Mouse (Mus musculus): Measurements from ENCODE around the gene Gm36176.

The Gm36176 gene

DNA sequence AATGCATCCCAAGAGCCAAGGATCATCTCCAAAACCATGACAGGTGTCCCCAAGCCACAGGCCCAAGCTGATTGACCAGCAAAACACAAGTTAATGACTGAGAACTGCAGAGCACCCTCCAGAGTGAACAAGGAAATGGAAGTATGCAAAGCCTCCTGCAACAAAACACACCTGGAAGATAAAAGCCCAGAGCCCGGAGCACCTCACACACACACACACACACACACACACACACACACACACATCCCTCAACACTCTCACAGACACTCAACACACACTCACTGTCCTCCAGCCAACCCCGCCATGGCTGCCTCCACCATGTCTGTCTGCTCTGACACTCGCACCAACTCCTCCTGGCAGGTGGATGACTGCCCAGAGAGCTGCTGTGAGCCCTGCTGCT is at the start of gene Gm36176:
Gene Gm36176 (plus strand): TSS at position 301 of the 400 bp plus-strand sequence.
- no peak for DNase-seq

DNA sequence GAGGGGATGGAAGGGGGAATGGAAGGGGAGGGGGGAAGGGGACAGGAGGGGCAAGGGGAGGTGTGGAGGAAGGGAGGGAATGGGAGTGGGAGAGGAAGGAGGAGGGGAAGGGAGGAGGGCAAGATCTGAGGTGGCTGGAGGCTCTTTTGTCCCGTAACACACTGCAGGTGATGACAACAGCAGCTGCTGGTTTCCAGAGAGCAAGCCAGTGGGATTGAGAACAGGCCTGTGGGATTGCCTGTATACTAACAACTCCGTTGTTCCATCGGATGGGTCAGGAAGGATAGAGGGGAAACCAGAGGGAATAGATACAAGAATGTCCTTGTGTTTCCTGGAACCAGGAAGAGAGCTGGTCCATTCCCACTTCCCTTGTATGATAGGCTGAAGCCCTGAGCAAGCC is 48.9 kb upstream of the Gm36176 start:
- no peak for DNase-seq

DNA sequence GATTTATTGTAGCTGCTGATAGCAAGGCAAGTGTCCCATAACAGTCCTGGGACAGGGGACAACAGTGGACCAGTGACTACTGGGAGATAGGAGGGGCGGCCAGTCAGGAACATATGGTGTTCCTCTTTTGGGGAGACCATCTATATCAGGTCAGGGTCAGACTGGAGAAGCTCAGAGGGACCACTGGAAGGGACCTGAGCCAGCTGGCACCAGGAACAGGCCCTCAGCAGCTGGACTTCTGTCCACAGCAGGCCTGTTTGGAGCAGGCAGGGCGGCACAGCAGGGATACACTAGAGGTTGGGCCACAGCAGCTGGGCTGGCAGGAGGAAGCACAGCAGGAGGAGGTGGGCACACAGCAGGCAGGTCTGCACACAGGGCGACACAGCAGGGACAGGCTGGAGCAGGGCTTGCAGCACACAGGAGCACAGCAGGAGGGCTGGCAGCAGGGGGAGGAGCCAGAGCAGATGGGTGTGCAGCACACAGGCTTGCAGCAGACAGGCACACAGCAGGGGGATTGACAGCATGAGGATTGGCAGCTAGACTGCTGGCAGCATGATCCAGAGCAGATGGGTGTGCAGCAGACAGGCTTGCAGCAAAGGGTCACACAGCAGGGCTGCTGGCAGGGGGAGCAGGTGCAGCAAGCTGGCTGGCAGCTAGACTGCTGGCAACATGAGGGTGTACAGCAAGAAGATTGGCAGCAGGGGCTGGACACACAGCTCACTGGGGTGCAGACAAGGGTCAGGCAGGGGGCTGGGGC is 48.3 kb upstream of the Gm36176 start:
- peak in 1 of 2 experiments; percentile 52 for DNase-seq

DNA sequence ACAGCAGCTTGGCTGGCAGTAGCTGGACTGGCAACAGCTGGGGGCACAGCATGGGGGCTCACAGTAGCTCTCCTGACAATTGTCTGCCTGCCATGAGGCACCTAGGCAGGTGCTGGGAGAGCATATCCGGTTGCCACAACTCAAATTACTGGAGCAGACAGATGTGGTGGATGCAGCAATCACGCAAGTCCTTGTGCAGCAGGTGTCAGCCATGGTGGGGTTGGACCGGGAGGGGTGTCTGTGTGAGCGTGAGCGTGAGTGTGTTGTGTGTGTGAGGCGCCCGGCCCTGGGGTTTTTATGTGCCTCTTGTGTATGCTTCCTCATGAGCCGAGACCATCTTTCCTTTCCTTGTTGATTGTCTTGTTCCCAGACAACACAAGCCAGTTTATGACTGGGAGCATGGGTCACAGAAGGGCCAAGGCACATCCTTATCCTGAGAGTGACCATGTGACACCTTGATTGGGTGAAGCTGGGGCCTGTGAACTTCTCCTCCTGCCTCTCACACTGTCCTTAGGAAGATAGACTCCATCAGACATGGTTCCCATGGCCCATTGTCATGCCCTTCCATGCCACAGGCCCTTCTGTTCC is 47.6 kb upstream of the Gm36176 start, which contains the start of gene Gm19668:
Gene Gm19668 (minus strand): TSS at position 213 of the 588 bp plus-strand sequence.
- DNase-seq, result no peak

DNA sequence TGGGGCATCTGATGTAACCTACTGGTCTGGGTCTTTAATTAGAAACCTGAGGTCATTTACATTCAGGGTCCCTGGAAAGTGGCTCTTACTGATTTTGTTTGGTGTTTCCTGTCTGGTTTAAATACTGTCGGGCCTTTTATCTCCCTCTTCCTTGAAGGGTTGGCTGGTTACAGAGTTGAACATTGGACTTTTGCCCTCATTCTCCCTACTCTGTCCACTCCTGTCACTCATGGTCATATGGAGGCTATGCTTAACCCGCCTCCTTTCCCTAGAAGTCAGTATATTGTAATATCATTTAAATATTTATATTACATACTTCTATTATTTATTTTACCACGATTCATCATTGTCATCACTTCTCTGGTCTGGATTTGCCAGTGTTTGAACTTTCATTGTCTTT is 42.5 kb upstream of the Gm36176 start:
- DNase-seq, result no peak

DNA sequence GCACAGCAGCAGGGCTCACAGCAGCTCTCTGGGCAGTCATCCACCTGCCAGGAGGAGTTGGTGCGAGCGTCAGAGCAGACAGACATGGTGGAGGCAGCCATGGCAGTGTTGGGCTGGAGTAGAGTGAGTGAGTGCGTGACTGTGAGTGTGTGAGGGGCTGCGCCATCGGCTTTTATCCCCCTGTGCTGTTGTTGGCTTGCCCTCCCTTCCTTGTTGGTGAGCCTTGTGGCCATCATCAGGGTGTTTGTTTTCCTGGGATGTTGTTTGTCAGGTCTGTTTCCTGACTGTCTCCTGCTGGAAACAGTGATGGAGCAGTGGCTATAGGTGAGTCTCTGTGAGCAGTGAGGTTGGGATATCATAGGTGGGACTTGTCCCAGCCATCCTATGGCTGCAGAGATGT is 34.9 kb upstream of the Gm36176 start, which contains the start of gene Gm9507:
Gene Gm9507 (minus strand): TSS at position 101 of the 400 bp plus-strand sequence.
- no peak for DNase-seq

DNA sequence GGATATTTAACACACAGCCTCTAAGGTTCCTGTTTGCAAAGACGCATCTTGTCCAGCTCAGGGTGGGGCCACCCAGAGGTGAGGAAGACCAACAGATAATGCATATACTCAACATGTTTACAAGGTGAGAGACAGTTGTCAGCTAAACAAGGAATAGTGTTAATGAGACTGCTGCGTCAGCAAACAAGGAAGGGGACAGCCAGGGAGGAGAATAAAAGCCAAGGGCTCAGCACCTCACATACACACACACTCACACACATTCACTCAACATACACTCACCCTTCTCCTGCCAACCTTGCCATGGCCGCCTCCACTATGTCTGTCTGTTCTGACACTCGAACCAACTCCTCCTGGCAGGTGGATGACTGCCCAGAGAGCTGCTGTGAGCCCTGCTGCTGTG is 32.2 kb upstream of the Gm36176 start, which contains the start of gene Gm2696:
Gene Gm2696 (plus strand): TSS at position 301 of the 400 bp plus-strand sequence.
- DNase-seq, result no peak

DNA sequence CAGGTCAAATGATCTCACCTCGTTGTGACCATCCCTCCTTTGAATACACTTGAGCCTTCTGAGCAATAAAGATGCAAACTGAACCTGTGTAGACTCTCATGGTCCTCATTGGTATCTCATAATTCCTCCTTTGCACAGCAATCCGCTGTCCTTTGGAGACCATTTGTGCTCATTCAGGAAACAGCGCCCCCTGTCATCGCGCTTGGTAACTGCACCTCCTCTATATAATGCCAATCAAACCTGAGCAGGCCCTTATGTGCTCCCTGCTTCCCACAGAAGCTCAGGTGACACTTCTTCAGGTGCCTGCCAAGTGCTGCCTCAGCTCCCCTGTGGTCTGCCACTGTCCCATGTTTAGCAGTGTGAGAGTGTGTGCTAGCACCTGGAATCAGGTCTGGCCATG is 31.1 kb upstream of the Gm36176 start:
- DNase-seq, result peak in 1 of 2 experiments; percentile 34

DNA sequence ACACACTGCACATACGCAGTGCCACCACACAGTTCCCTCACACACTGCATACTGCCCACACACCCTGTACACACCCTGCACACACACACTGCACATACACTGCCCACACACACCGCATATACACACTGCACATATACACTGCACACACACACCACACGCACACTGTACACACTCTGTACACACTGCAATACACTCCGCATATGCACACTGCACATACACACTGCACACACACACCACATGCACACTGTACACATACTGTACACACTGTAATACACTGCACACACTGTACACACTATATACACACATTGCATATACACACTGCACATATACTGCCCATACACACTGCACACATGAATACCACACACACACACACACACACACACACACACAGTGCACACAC is 28.1 kb upstream of the Gm36176 start:
- DNase-seq, result no peak

DNA sequence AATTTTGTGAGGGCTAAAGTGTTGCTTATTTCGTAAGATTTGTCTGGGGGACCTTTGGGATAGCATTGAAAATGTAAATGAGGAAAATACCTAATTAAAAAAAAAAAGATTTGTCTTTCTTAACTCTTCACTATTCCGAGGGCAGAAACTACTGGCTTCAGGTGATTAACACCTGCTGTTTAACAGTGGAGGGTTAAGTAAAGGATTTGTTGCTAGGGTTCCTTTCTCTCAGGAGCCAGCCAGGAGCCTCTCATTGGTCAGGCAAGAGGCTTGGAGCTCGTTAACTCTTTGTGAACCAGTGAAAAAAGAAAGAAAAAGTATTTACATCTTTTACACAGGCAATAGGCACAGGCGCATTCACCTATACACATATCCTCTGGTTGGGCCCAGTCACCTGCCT is 27.4 kb upstream of the Gm36176 start:
- no peak for DNase-seq

DNA sequence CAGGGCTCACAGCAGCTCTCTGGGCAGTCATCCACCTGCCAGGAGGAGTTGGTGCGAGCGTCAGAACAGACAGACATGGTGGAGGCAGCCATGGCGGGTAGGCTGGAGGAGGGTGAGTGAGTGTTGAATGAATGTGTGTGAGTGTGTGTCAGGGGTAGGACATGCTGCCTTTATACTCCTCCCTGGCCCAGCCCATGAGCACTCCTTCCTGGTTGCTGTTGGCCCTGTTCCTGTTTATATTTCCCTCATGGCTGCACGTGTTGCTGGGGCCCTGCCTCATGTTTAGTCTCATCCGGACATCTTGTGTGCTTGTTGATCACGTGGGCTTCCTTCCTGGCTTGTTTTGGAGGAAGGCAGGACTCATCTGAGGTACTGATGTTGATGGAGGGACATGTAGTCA is 19.7 kb upstream of the Gm36176 start, which contains the start of gene Krtap10-4:
Gene Krtap10-4 (minus strand): TSS at position 145 of the 400 bp plus-strand sequence.
- peak; percentile 8 to 45 for DNase-seq

DNA sequence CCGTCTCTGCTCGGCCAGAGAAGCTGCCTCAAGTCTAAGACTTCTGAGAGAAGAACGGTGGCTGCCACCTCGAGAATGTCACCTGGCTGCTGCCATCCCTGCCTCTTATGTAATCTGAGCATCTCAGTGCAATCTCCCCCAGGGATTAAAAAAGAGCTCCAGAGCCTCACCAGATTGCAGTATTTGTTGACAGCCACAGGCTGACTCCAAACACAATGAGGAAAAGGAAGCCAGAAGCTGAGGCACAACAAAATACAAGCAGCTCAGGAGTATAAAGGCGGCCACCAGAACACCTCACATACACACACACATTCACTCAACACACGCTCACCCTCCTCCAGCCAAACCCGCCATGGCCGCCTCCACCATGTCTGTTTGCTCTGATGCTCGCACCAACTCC is 11.0 kb upstream of the Gm36176 start, which contains the start of gene Krtap10-10:
Gene Krtap10-10 (plus strand): TSS at position 301 of the 400 bp plus-strand sequence.
- DNase-seq, result no peak

DNA sequence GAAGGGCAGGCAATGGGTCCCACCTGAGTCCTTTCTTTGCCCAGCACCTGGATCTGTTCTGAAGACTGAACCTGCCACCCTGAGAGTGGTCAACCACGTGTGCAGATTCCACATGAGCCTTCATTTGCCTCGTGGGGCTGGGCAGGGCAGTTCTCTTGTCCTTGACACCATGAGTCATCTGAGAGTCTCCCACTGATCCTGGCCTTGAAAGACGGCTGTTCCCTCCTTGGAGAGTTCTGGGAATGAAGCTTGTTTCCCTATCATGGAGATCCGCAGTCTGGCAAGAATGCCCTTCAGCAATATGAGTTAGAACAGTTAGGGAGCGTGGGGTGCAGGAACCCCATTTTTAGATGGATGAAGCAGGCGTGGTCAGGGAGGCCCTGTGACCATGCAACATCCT is 7.6 kb upstream of the Gm36176 start:
- DNase-seq, result no peak

DNA sequence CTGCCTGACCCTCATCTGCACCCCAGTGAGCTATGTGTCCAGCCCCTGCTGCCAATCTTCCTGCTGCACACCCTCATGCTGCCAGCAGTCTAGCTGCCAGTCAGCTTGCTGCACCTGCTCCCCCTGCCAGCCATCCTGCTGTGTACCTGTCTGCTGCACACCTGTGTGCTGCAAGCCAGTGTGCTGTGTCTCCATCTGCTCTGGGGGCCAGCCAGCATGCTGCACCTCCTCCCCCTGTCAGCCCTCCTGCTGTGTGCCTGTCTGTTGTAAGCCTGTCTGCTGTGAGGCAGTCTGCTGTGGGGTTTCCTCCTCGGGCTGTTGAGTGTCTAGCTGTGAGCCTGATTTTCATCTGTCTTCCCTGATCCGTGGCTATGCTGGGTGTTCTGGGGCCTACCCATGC is 358 bp downstream of the Gm36176 start:
- DNase-seq, result no peak

DNA sequence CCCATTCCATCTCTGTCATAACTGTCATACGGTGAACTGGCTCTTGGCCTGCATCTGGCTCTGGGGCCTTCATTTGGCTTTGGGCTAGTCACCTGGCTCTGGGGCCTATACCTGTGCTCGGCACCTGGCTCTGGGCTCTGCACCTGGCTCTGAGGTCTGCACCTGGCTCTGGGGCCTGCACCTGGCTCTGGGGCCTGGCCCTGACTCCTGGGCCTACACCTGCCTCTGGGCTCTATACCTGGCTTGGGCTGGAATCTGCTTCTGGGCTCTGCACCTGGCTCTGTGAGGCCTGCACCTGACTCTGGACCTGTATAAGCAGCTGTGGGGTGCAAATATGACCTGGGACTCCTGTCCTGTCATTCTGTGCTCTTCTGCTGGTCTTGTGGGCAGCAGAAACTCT is 935 bp downstream of the Gm36176 start:
- DNase-seq, result no peak

DNA sequence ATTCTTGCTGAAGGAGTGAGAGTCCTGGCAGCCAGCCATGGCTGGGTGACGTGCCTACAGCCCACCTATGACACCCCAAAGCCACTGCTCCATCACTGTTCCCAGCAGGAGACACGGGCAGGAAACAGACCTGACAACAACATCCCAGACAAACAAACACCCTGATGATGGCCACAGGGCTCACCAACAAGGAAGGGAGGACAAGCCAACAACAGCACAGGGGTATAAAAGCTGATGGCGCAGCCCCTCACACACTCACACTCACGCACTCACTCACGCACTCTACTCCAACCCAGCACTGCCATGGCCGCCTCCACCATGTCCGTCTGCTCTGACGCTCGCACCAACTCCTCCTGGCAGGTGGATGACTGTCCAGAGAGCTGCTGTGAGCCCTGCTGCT is 6.0 kb downstream of the Gm36176 start, which contains the start of gene Gm10318:
Gene Gm10318 (plus strand): TSS at position 301 of the 400 bp plus-strand sequence.
- no peak for DNase-seq

DNA sequence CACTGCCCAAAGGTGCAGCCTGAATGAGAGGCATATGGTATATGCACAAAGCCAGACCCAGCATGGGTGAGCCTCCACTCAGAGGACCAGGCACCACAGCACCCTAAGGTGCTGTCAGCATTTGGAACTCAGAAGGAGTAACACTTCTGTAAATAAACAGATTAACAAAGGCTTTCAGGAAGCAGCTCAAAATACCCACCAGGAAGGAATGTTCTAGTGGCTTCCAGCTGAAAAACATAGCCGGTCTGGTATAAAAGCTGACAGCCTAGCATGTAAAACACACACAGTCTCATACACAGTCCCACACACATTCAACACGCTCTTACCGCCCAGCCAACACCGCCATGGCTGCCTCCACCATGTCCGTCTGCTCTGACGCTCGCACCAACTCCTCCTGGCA is 15.1 kb downstream of the Gm36176 start, which contains the start of gene Gm3285:
Gene Gm3285 (plus strand): TSS at position 301 of the 400 bp plus-strand sequence.
- no peak for DNase-seq

DNA sequence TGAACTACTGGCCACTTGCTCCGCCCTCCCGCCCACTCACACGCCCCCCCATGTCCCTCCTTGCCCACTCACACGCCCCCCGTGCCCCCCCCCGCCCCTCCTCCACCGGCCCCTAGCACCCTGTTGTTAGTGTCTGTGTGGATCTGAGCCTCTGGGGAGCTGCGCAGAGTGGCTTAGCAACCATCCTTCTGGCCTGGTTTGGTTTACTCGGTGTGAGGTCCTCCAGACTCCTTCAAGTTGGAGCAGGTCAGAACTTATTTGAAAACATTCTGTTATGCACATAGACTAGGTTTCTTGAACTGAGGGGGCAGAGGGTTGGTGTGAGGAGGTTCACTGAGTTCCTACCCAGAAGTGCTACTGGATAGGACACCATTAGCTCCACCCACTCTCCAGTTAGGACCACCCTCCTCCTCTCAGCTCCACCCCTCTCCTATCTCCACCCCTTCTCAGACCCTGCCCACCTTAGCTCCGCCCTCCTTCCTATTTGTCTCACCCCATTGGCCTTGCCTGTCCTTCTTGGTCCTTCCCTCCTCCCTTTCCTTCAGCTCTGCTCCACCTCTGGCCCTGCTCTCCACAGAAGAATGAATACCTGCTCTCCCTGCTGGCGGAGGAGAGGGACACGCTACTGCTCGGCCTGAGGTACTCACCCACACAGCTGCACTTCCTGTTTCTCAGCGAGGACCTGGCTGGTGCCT is 17.6 kb downstream of the Gm36176 start:
- DNase-seq, result peak; percentile 65 to 66

DNA sequence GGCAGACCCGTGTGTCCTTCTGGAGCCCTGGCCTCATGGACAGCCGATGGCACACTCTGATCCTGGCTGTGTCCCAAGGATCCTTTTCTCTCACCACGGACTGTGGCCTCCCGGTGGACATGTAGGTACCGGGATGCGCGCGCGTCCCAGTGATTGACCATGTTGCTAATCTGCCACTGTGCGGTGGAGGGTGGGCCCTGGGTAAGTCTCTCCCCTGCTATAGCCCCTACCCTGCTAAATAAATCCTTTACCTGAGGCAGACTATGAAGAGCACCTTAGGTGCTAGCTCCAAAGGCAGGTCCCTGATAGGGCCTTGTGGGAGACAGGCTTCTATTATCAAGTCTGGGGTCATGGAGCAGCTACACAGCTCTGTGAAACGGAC is 18.1 kb downstream of the Gm36176 start:
- DNase-seq, result no peak

DNA sequence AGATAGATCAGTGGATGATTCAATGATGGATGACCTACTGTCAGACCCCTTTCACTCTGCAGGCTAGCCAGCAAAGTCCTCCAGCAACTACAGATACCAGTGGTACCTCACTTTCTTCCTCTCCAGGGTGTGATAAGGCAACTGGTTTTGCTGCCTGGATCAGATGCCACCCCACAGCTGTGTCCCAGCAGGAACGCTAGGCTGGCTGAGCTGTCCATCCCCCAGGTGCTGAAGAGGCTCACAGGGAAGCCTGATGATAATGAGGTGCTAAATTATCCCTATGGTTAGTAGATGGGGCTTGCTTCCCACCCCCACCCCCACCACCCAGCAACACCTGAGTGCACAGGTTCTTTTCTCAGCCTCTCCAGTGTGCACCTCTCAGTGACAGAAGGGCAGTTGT is 20.9 kb downstream of the Gm36176 start:
- DNase-seq, result no peak

DNA sequence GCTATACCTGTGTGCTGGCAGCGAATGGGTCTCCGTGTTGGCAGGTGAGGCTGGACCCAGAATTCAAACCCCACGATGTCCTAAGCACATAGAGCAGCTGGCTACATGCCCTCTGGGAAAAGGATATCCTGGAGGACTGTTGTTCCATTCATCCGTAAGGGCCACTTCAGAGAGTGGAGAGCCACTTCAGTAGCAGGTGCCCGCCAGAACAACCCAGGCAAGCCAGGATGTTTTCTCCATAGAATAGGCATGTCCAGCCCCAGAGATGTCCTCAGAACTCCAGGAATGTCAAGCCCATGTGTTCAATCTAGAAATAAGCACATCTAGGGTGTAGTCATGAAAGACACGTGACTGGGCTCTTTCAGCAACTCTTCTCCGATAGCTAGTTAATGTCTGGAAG is 23.0 kb downstream of the Gm36176 start:
- peak; percentile 34 to 39 for DNase-seq

DNA sequence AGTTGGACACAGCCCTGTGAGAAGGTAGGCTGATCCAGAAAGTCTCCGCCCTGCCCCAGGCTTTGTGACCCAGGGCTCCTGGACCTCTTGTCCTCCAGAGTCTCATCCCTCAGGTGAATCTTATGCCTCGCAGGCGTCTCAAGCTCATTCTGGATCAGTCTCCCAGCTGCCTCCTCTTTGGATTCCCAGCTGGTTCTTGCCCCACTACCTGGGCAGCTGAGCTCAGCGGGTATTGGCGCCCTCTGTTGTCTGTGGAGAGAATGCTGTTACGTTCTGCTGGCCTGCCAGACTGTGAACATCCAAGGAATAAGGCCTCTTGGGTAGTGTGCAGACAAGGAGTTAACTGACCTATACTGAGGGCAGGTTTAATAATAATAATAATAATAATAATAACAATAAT is 32.4 kb downstream of the Gm36176 start:
- peak in 1 of 2 experiments; percentile 48 for DNase-seq

DNA sequence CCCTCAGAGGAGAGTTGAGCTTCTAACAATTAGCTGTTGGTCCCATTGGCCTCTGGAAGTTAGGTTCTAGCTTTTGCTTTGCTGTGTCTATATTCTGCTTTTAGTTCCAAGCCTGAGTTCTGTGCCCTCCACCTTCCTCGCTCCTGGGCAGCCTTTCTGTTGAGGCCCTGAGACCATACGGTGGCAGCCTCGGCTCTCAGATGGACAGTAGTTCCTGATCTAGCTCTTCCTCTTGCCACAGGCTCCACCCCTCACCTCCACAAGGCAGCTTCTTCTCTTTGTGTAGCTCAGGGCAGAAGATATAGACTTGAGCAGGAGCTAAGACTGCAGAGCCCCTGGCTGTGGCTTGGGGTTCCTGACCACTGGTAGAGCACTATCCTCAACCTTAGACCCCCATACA is 33.7 kb downstream of the Gm36176 start:
- DNase-seq, result no peak
